Mouse (Mus musculus) kidney, embryonic 16.5 days (tissue): ENCODE results near the gene Col27a1. TPM values are rescaled to one million over a fixed set of nuclear protein-coding genes. Genes with fewer than 3 reads are reported as not detected.

Experiments
- ATAC-seq: fragments of 200-750 bp; cut with Nextera tagmentation; 2 replicates; pipeline ENCODE4 v1.8.0; 2017; ENCODE audit warnings: moderate TSS enrichment; ENCODE audit not compliant: low FRiP score, low TSS enrichment
- H3K27ac ChIP-seq: fragments of 300-500 bp; sonication (generic); 2 replicates; pipeline ENCODE4 v1.5.1; 2014; ENCODE audit warnings: low read length
- H3K27me3 ChIP-seq: fragments of 300-500 bp; sonication (generic); 2 replicates; pipeline ENCODE4 v1.6.1; 2014; ENCODE audit warnings: low read length, control low read depth, mixed read lengths; ENCODE audit not compliant: insufficient read depth
- H3K36me3 ChIP-seq: fragments of 300-500 bp; sonication (generic); 2 replicates; pipeline ENCODE4 v1.6.1; 2014; ENCODE audit warnings: low read length, control low read depth, mixed read lengths; ENCODE audit not compliant: insufficient read depth
- H3K4me1 ChIP-seq: fragments of 300-500 bp; sonication (generic); 2 replicates; pipeline ENCODE4 v1.6.1; 2014; ENCODE audit warnings: low read length, control low read depth, mixed read lengths; ENCODE audit not compliant: insufficient read depth
- H3K4me2 ChIP-seq: fragments of 300-500 bp; sonication (generic); replicated peaks from 2 replicates; pipeline ENCODE4 v1.6.1; 2014; ENCODE audit warnings: low read depth, low read length
- H3K4me3 ChIP-seq: fragments of 300-500 bp; sonication (generic); 2 replicates; pipeline ENCODE4 v1.5.1; 2014; ENCODE audit warnings: mild to moderate bottlenecking, low read length
- H3K9ac ChIP-seq: fragments of 300-500 bp; sonication (generic); replicated peaks from 2 replicates; pipeline ENCODE4 v1.6.1; 2014; ENCODE audit warnings: low read length
- H3K9me3 ChIP-seq: fragments of 300-500 bp; sonication (generic); 2 replicates; pipeline ENCODE4 v1.6.1; 2016; ENCODE audit warnings: low read length, control low read depth
- WGBS: fragments of 180-500 bp; shearing (Covaris S2); extraction: QIAGEN DNeasy Blood & Tissue Kit; methylation state at CpG from one replicate; pipeline ENCODE4 v1.1.7; 2014; 5-methylcytosine and 5-hydroxymethylcytosine counted together
- polyA plus RNA-seq: library from polyadenylated mRNA; unstranded; fragments of >200 nt; fragmentation: Nextera tagmentation; extraction: Ambion mirVana; gene quantifications from 2 replicates; pipeline ENCODE4 v1.2.1, GENCODE M21; 2015

Gene Col27a1
- polyA plus RNA-seq, 1 experiment from 2014 or later, result 7.3 TPM

GRCm38 (mm10) chr4:63290081-63290480 is 76.3 kb downstream of the Col27a1 start:
- H3K4me3 ChIP-seq, result no peak overlapping the region
- no peaks in the 10 kb centered on the region for H3K27me3 ChIP-seq
- H3K4me2 ChIP-seq, result no peak overlapping the region
- no peak overlapping the region for H3K9ac ChIP-seq
- peaks cover 9% of the 10 kb centered on the region for H3K4me1 ChIP-seq
- H3K27ac ChIP-seq, result peak overlapping the region; percentile 13; the same call in 1 of the 2 replicates
- no peaks in the 10 kb centered on the region for H3K9me3 ChIP-seq
- peaks cover 23% of the 10 kb centered on the region for H3K36me3 ChIP-seq
- WGBS, result 71% methylated on average over 2 of the region's 2 CpGs
- no peak for ATAC-seq

- Histone ChIP-seq H3K27me3 (no peaks in the 10 kb centered on the region), H3K36me3 (peaks cover 23% of the 10 kb centered on the region), H3K4me1 (peaks cover 9% of the 10 kb centered on the region), H3K9me3 (no peaks in the 10 kb centered on the region), H3K4me2 (no peak overlapping the region), H3K27ac (peak overlapping the region; percentile 39), H3K4me3 (no peak overlapping the region), H3K9ac (no peak overlapping the region)
- 46% methylated on average over 7 of the region's 7 CpGs for WGBS
- peak; percentile 76 for ATAC-seq
Measured at GRCm38 (mm10) chr4:63291075-63291474, 77.3 kb downstream of the Col27a1 start.

- Histone ChIP-seq H3K4me2 (no peak overlapping the region), H3K36me3 (peaks cover 18% of the 10 kb centered on the region), H3K27ac (peak overlapping the region; percentile 39; the same call in 1 of the 2 replicates)
Measured at GRCm38 (mm10) chr4:63291658-63292057, 77.9 kb downstream of the Col27a1 start.

GRCm38 (mm10) chr4:63295641-63296040 is 81.8 kb downstream of the Col27a1 start:
- no peak overlapping the region for H3K27ac ChIP-seq
- no peak overlapping the region for H3K4me2 ChIP-seq
- H3K4me3 ChIP-seq, result no peak overlapping the region
- peaks cover 1% of the 10 kb centered on the region; the same call in 1 of the 2 replicates for H3K4me1 ChIP-seq
- H3K36me3 ChIP-seq, result peaks cover 17% of the 10 kb centered on the region; the same call in 1 of the 2 replicates
- H3K9me3 ChIP-seq, result no peaks in the 10 kb centered on the region
- 89% methylated on average over 1 of the region's 1 CpGs for WGBS
- ATAC-seq, result no peak
- H3K27me3 ChIP-seq, result no peaks in the 10 kb centered on the region
- no peak overlapping the region; the same call in 1 of the 2 replicates for H3K9ac ChIP-seq

More at GRCm38 (mm10) chr4:63291658-63292057, 77.9 kb downstream of the Col27a1 start:
- WGBS, result 91% methylated on average over 4 of the region's 4 CpGs
- 0 out of 2 replicates have a peak, but pooled peaks have one; percentile 6 for ATAC-seq
- no peaks in the 10 kb centered on the region for H3K27me3 ChIP-seq
- H3K9me3 ChIP-seq, result no peaks in the 10 kb centered on the region
- no peak overlapping the region for H3K4me3 ChIP-seq
- no peak overlapping the region for H3K9ac ChIP-seq
- peaks cover 9% of the 10 kb centered on the region for H3K4me1 ChIP-seq

- 52% methylated on average over 3 of the region's 3 CpGs for WGBS
- H3K4me1 ChIP-seq, result no peaks in the 10 kb centered on the region
- ATAC-seq, result no peak
- no peak overlapping the region for H3K4me3 ChIP-seq
- H3K9me3 ChIP-seq, result no peaks in the 10 kb centered on the region
- H3K27ac ChIP-seq, result no peak overlapping the region
- no peak overlapping the region for H3K9ac ChIP-seq
- no peaks in the 10 kb centered on the region for H3K27me3 ChIP-seq
- H3K4me2 ChIP-seq, result no peak overlapping the region
- H3K36me3 ChIP-seq, result peaks cover 17% of the 10 kb centered on the region; the same call in 1 of the 2 replicates
Measured at GRCm38 (mm10) chr4:63296263-63296662, 82.5 kb downstream of the Col27a1 start.

- Histone ChIP-seq H3K27ac (no peak overlapping the region), H3K27me3 (no peaks in the 10 kb centered on the region), H3K9ac (no peak overlapping the region), H3K4me1 (no peaks in the 10 kb centered on the region), H3K4me2 (no peak overlapping the region), H3K4me3 (no peak overlapping the region), H3K9me3 (no peaks in the 10 kb centered on the region), H3K36me3 (peaks cover 11% of the 10 kb centered on the region; the same call in 1 of the 2 replicates)
- 79% methylated on average over 8 of the region's 8 CpGs for WGBS
- no peak for ATAC-seq
Measured at GRCm38 (mm10) chr4:63296876-63297275, 83.1 kb downstream of the Col27a1 start.

GRCm38 (mm10) chr4:63298191-63298590 is 84.4 kb downstream of the Col27a1 start:
- no peaks in the 10 kb centered on the region for H3K9me3 ChIP-seq
- no peaks in the 10 kb centered on the region for H3K27me3 ChIP-seq
- no peak overlapping the region for H3K27ac ChIP-seq
- H3K9ac ChIP-seq, result no peak overlapping the region
- no peak for ATAC-seq
- H3K4me2 ChIP-seq, result no peak overlapping the region
- no peaks in the 10 kb centered on the region for H3K4me1 ChIP-seq
- no peak overlapping the region for H3K4me3 ChIP-seq
- WGBS, result 90% methylated on average over 8 of the region's 8 CpGs
- peaks cover 11% of the 10 kb centered on the region; the same call in 1 of the 2 replicates for H3K36me3 ChIP-seq

- peaks cover 9% of the 10 kb centered on the region; the same call in 1 of the 2 replicates for H3K36me3 ChIP-seq
- H3K27me3 ChIP-seq, result no peaks in the 10 kb centered on the region
- no peaks in the 10 kb centered on the region for H3K4me1 ChIP-seq
- no peak overlapping the region for H3K9ac ChIP-seq
- 74% methylated on average over 4 of the region's 4 CpGs for WGBS
- H3K4me2 ChIP-seq, result no peak overlapping the region
- H3K27ac ChIP-seq, result no peak overlapping the region
- no peaks in the 10 kb centered on the region for H3K9me3 ChIP-seq
- no peak for ATAC-seq
- H3K4me3 ChIP-seq, result no peak overlapping the region
Measured at GRCm38 (mm10) chr4:63302641-63303040, 88.8 kb downstream of the Col27a1 start.

GRCm38 (mm10) chr4:63307175-63308062 is 93.6 kb downstream of the Col27a1 start:
- Histone ChIP-seq H3K36me3 (peaks cover 9% of the 10 kb centered on the region), H3K9me3 (no peaks in the 10 kb centered on the region), H3K4me3 (no peak overlapping the region), H3K4me1 (no peaks in the 10 kb centered on the region), H3K9ac (no peak overlapping the region), H3K27ac (no peak overlapping the region), H3K27me3 (no peaks in the 10 kb centered on the region), H3K4me2 (no peak overlapping the region)
- ATAC-seq, result peak; percentile 57
- WGBS, result 30% methylated on average over 21 of the region's 21 CpGs

- H3K4me3 ChIP-seq, result no peak overlapping the region
- no peak overlapping the region for H3K4me2 ChIP-seq
- H3K9ac ChIP-seq, result no peak overlapping the region
- no peaks in the 10 kb centered on the region for H3K4me1 ChIP-seq
- no peak for ATAC-seq
- WGBS, result 75% methylated on average over 3 of the region's 3 CpGs
- peaks cover 6% of the 10 kb centered on the region for H3K36me3 ChIP-seq
- H3K27ac ChIP-seq, result no peak overlapping the region
- H3K27me3 ChIP-seq, result no peaks in the 10 kb centered on the region
- H3K9me3 ChIP-seq, result no peaks in the 10 kb centered on the region
Measured at GRCm38 (mm10) chr4:63308316-63308715, 94.5 kb downstream of the Col27a1 start.
